Mouse (Mus musculus) adrenal gland, adult 18-20 months (tissue): ENCODE measurements at regions not wholly inside any gene's neighbourhood (a gene's known extent, or its start where the extent isn't known, plus 50 kb on each side); places are given as distances from the start of the nearest gene placed in this dataset.

ENCODE experiments used
- DNase-seq, 2 experiments: peaks; one replicate each; pipeline ENCODE4 v3.0.0; 2021 to 2022; ENCODE audit warnings: low spot score in 2 of 2

DNA sequence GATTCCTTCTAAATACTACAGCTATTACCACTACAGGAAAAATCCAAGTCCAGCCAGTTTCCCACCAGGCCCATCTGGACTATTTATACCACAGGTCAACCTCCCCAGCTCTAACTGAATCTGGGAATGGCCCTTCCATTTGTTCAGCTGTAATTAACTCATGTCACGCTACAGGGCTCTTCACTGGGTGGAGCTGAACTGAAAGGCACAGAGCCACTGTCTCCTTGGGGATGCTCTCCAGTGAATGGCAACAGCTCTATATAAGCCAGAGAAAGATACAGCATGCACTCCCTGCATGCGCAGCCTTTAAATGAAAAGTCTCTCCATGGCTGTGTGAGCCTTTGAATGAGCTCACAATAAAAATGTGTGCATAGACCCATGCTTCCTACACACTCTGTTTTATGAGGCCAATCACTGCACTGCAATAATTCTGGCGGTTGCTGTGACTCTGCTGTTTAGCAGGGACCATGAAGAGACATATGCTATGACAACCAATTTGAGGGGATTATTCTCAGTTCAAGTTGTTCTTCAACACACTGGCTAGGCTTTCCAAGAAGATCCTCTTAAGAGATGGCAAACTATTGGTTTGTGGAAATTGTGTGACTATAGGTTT is 376.3 kb upstream of the Kif18a start:
- no peak for DNase-seq

- DNase-seq, result no peak
These were observed 367.0 kb upstream of the Kif18a start for GRCm38 (mm10) chr2:108913555-108913954.

DNA sequence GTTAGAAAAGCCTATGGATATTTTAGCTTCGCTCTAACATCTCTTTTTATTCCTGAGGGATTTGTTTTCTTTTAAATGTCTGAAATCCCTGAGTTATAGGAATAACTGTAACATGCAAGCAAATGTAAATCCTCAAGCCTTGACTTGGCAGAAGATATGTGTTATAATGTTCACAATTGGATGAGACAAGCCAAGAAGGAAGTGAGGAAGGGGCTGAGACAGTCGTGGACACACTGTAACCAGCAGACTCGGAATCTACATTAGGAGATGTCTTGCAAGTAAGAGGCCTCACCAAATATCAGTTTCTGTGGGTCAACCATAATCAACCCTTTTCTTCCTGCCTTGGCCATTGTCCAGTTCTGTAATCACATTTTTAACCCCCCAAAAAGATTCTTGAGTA is 366.6 kb upstream of the Kif18a start:
- DNase-seq, result no peak

DNA sequence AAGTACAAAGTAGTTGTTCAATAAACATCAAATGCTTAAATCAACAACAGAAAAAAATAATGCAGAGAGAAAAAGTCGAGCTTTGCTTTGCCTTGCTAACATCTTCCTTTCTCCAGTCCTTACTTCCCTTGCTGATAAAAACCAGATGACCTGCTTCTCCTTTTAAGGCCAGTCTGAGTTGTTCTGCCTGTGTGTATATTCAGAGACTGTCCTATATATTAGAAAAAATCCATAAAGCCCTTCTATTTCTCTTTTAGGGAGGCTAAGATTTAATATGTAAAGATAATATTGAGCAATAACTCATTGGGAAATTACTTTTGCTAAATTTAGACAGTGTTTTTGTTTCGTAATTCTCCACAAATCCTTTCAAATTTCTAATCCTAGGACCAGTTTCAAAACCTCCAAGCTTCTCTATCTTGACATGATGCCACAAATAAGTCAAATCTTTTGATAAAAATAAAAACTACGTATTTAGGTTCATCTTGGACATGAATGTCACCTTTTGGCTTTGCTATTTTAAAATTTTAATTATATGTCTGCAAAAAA is 361.0 kb upstream of the Kif18a start:
- no peak for DNase-seq

DNA sequence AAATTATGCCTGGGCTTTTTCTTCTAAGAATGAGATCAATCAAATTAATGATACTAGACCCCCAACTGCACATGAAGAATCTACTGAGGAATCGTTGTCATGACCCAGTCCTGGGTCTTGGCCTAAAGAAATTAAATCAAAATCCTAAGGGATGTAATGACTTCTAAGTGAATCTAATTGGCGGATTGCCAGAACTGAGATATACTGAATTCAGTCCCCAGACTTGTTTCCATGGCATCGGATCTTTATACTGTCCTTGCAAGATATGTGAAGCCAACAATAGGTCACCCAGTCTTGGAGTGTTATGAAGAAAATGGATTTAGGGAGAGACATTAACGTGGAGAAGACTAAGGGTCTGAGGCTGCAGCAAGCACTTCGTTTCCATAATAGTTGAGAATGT is 360.4 kb upstream of the Kif18a start:
- DNase-seq, result no peak

DNA sequence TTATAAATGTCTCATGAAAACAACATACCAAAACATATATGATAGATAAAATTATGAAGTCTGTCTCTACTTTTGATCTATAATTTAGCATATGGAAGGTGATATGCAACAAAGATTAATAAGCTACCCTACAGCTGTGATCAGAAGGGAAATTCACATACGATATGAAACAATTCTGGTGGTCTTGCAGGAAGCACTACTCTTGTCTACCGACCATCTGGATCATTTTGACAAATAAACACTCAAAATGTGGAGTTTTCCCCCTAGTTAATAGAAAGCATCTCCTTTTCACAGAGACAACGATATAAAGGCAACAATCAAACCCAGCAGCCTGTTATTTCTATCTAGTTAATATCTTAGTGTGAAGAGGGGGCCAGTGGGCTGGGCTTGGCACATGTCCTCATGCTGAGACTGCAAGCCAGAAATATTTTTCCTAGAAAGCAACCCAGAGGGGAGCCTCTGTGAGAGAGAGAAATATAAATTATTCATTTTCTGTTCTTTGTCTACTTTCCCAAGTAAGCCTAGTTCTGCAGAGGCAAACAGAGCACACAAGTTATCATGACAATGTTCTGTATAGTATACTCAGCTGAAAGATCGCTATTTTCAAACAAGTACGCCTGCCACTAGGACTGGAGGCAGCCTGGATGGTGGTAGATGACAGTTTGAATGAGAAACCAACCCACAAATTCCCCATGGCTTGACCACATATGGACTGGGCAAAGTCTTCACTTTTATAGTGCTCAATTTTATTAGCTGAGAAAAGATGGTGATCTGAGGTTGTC is 344.4 kb upstream of the Kif18a start:
- no peak for DNase-seq

- DNase-seq, result no peak
These were observed 299.6 kb upstream of the Kif18a start for GRCm38 (mm10) chr2:108980921-108981320.

GRCm38 (mm10) chr2:109016223-109016622 is 264.3 kb upstream of the Kif18a start:
- no peak for DNase-seq

DNA sequence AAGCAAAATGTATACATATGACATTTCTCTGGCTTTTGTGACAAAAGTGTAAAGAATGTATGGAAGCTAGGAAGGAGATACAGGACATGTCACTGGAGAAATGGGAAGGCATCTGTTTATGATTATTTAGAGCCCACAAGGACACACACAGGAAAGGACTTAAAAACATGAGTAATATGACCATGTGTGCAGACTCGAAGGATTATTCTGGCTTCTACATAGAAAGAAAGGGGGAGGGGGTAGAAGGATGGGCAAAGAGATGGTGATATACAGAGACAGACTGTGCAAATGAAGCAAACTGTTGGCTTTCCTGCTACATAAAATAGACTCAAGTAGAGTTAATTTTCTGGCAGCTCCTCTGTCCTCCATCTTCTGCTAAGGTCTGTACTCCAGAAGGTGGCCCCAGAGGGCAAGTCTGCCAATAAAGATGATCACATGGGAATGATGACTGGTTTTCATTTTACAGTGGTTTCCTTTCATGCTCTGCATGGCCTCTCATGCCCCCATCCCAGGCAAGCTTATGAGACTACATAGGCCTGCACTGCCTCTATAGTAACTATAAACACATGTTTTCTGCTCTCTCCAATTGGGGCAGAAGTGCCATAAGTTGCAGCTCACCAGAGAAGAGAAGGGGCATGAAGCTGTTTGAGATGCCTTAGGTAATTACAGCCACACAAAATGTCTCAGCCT is 263.4 kb upstream of the Kif18a start:
- DNase-seq, result no peak

DNA sequence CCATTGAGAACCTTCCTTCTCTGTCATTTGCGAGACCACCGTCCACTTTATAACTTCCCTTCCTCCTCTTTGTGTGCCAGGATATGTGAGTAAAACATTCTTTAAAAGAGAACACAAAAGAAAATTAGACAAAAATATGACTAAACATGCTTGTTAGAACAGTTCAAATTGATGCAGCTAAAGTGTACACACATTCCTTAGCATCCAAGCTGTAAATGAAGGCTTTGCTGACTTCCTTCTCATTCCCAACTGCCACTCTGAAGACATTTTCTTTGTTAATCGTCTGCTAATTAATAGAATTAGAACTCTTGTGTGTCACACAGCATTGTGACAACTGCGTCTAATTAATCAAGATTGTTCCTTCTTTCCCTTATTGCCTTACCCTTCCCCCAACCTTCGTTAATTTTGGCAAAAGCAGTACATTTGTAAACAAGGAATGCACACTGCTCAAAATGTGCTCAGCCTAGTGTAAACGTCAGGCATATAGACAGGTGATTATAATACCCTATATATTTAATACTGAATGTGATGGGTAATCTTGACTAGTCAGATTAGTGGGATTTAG is 242.3 kb upstream of the Kif18a start:
- DNase-seq, result no peak
